Mouse (Mus musculus): ENCODE data around the gene Fbxl21. TPM values are rescaled to one million over a fixed set of nuclear protein-coding genes. Genes with fewer than 3 reads are reported as not detected.

Gene Fbxl21
- polyA plus RNA-seq, 1 experiment from 2014 or later: 4.1 TPM

DNA sequence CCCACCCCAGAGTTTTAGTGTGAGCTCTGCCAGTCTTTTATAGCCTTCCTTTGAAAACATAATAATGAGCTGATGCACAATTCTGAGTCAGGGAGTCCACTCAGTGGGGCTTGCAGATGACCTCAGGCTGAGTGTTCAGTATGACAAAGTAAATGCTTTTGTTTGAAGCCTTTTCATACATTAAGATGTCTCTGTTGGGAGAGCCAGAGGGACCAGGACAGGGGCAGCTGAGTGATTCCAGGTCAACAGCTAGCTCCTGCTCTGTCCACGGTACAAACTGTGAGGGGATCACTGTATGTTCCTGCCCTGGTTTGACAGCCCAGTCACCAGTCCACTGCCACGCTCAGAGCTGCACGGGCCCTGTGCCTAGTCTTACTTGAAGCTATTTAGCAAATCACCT, 60.4 kb downstream of the Fbxl21 start:
- 0 out of 2 replicates have a peak overlapping the region, but pooled peaks have one; percentile 24 for H3K27ac ChIP-seq
- DNase-seq (ENCODE audit: low spot score): no peak
- WGBS: 9% methylated on average over 3 of the region's 3 CpGs
- H3K36me3 ChIP-seq (replicated peaks; ENCODE audit: control insufficient read depth, insufficient read depth): no peaks in the 10 kb centered on the region
- no peaks in the 10 kb centered on the region for H3K27me3 ChIP-seq (ENCODE audit: control insufficient read depth, insufficient read depth, low read length)
- H3K9ac ChIP-seq: no peak overlapping the region
- H3K4me3 ChIP-seq (replicated peaks; ENCODE audit: low read length): no peak overlapping the region
- H3K4me1 ChIP-seq (replicated peaks; ENCODE audit: control insufficient read depth, insufficient read depth, low read length): peaks cover 18% of the 10 kb centered on the region
- ATAC-seq (ENCODE audit: low FRiP score): no peak
- no peaks in the 10 kb centered on the region for H3K9me3 ChIP-seq (ENCODE audit: control insufficient read depth, low read length)
- H3K4me2 ChIP-seq (replicated peaks): no peak overlapping the region

DNA sequence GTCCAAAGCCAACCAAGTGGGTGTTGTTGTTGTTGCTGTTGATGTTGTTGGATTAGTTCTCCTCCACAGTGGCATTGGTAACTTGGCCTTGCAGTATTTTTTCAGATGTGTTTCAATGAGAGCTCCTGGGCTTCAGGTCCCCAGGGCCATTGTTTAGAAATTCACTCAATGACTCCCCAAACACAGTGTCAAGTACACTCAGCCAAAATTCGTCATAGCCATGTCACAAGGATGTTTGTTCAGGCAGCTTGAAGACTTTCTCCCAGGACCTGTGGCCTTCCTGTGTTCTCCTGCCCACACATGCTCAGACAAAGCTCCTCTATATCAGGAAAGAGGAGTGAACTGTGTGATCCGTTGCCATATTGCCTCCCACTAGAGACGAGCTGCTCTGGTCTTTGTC, 63.8 kb downstream of the Fbxl21 start:
- 87% methylated on average over 3 of the region's 3 CpGs for WGBS
- H3K9ac ChIP-seq: no peak overlapping the region
- H3K36me3 ChIP-seq (replicated peaks; ENCODE audit: control insufficient read depth, insufficient read depth): no peaks in the 10 kb centered on the region
- DNase-seq (ENCODE audit: low spot score) (no peak), ATAC-seq (ENCODE audit: low FRiP score) (no peak)
- H3K27ac ChIP-seq: no peak overlapping the region
- no peak overlapping the region for H3K4me3 ChIP-seq (replicated peaks; ENCODE audit: low read length)
- no peaks in the 10 kb centered on the region for H3K27me3 ChIP-seq (ENCODE audit: control insufficient read depth, insufficient read depth, low read length)
- H3K9me3 ChIP-seq (ENCODE audit: control insufficient read depth, low read length): no peaks in the 10 kb centered on the region
- no peak overlapping the region for H3K4me2 ChIP-seq (replicated peaks)
- peaks cover 18% of the 10 kb centered on the region for H3K4me1 ChIP-seq (replicated peaks; ENCODE audit: control insufficient read depth, insufficient read depth, low read length)

Other genes starting within 250 kb of the Fbxl21 start
- 2.2 and 5.8 TPM in 2 replicates for gene Cxcl14, start 225.9 kb upstream of the Fbxl21 start, polyA plus RNA-seq (2014; fragmentation: Nextera tagmentation; extraction: Ambion mirVana)
- not detected in 2 replicates for gene Gm3045, start 95.9 kb upstream of the Fbxl21 start, polyA plus RNA-seq (2014; fragmentation: Nextera tagmentation; extraction: Ambion mirVana)
- 0.08 TPM in 1 of 2 replicates, not detected in the other for gene Slc25a48, start 84.1 kb upstream of the Fbxl21 start, polyA plus RNA-seq (2014; fragmentation: Nextera tagmentation; extraction: Ambion mirVana)
- gene Il9, start 40.2 kb upstream of the Fbxl21 start, polyA plus RNA-seq (2014; fragmentation: Nextera tagmentation; extraction: Ambion mirVana): not detected in 2 replicates
- gene Lect2, start 26.0 kb downstream of the Fbxl21 start, polyA plus RNA-seq (2014; fragmentation: Nextera tagmentation; extraction: Ambion mirVana): not detected in 2 replicates
- gene Tgfbi, start 87.1 kb downstream of the Fbxl21 start, polyA plus RNA-seq (2014; fragmentation: Nextera tagmentation; extraction: Ambion mirVana): 5.2 and 7.1 TPM in 2 replicates
- 32.3 and 33.8 TPM in 2 replicates for gene Smad5, start 180.5 kb downstream of the Fbxl21 start, polyA plus RNA-seq (2014; fragmentation: Nextera tagmentation; extraction: Ambion mirVana)
- 2.8 and 2.9 TPM in 2 replicates for gene Gm45623, start 231.4 kb downstream of the Fbxl21 start, polyA plus RNA-seq (2014; fragmentation: Nextera tagmentation; extraction: Ambion mirVana)

Data from hindbrain, embryonic 14.5 days (tissue).